Mouse (Mus musculus) heart, embryonic 14.5 days (tissue): ENCODE measurements around the gene Tmem150c. TPM values are rescaled to one million over a fixed set of nuclear protein-coding genes. Genes with fewer than 3 reads are reported as not detected.

Experiments used
- ATAC-seq: fragments of 200-750 bp; cut with Nextera tagmentation; 2 replicates; pipeline ENCODE4 v1.8.0; 2017; ENCODE audit warnings: low read depth, moderate TSS enrichment; ENCODE audit not compliant: insufficient number of reproducible peaks, insufficient read depth, low FRiP score
- H3K27ac ChIP-seq, 2 experiments: fragments of 200-500 bp in 1 of 2; fragments of 300-500 bp in 1 of 2; sonication (generic) in 1 of 2; replicated peaks in 1 of 2; 2 replicates each; pipeline ENCODE4 v1.5.1; 2012 to 2014; ENCODE audit warnings: low read depth in 2 of 2, low read length in 2 of 2, control low read depth in 1 of 2, mild to moderate bottlenecking in 1 of 2, mixed read lengths in 1 of 2; ENCODE audit not compliant: control insufficient read depth in 1 of 2, insufficient read depth in 1 of 2
- H3K27me3 ChIP-seq: fragments of 300-500 bp; sonication (generic); 2 replicates; pipeline ENCODE4 v1.6.1; 2014; ENCODE audit warnings: mild to moderate bottlenecking, low read length, control low read depth; ENCODE audit not compliant: control insufficient read depth, insufficient read depth
- H3K36me3 ChIP-seq: fragments of 300-500 bp; sonication (generic); 2 replicates; pipeline ENCODE4 v1.6.1; 2014; ENCODE audit warnings: mild to moderate bottlenecking, control low read depth, low read length, mixed read lengths; ENCODE audit not compliant: control insufficient read depth, insufficient read depth
- H3K4me1 ChIP-seq, 2 experiments: fragments of 200-500 bp in 1 of 2; fragments of 300-500 bp in 1 of 2; sonication (generic) in 1 of 2; 2 replicates each; pipeline ENCODE4 v1.6.1; 2012 to 2014; ENCODE audit warnings: low read length in 2 of 2, control low read depth in 1 of 2, mixed read lengths in 1 of 2; ENCODE audit not compliant: control insufficient read depth in 2 of 2, insufficient read depth in 2 of 2
- H3K4me2 ChIP-seq: fragments of 300-500 bp; sonication (generic); 2 replicates; pipeline ENCODE4 v1.6.1; 2014; ENCODE audit warnings: mild to moderate bottlenecking, low read length
- H3K4me3 ChIP-seq, 2 experiments: fragments of 200-500 bp in 1 of 2; fragments of 300-500 bp in 1 of 2; sonication (generic) in 1 of 2; 2 replicates each; pipeline ENCODE4 v1.5.1; 2012 to 2014; ENCODE audit warnings: low read length in 2 of 2, mild to moderate bottlenecking in 2 of 2, control low read depth in 1 of 2, low read depth in 1 of 2, moderate library complexity in 1 of 2; ENCODE audit not compliant: control insufficient read depth in 1 of 2, insufficient read depth in 1 of 2
- H3K9ac ChIP-seq: fragments of 300-500 bp; sonication (generic); 2 replicates; pipeline ENCODE4 v1.6.1; 2014; ENCODE audit warnings: mild to moderate bottlenecking, low read length
- H3K9me3 ChIP-seq: fragments of 300-500 bp; sonication (generic); 2 replicates; pipeline ENCODE4 v1.6.1; 2016; ENCODE audit warnings: low read length, control low read depth; ENCODE audit not compliant: control insufficient read depth
- WGBS: fragments of 180-500 bp; shearing (Covaris S2); extraction: QIAGEN DNeasy Blood & Tissue Kit; methylation state at CpG from one replicate; pipeline ENCODE4 v1.1.7; 2014; 5-methylcytosine and 5-hydroxymethylcytosine counted together
- polyA plus RNA-seq: library from polyadenylated mRNA; unstranded; fragments of >200 nt; fragmentation: Nextera tagmentation; extraction: Ambion mirVana; gene quantifications from 2 replicates; pipeline ENCODE4 v1.2.1, GENCODE M21; 2014

The Tmem150c gene
- polyA plus RNA-seq, 1 experiment from 2014 or later, result 1.2 TPM

DNA sequence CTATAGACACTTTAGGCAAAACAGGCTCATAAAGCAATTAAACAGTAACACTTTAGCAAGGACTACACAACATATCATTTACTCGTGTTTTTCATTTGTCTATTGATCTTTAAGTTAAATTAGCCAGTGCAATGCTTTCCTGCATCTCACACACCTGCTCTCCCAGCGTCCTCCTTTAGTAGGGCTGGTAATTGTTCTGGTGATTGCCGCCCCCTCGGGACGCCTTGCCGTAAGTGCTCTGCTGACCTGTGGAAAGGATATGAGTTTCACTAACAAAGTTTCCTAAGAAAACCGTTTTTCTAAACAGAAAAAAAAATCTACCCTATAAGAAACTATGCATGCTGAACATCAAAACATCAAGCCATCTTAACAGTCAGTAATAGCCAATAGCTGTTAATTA is 123.7 kb downstream of the Tmem150c start:
- Histone ChIP-seq H3K4me2 (peak overlapping the region; percentile 99), H3K9ac (no peak overlapping the region), H3K27me3 (no peaks in the 10 kb centered on the region), H3K4me1 (peaks cover 0 to 50% of the 10 kb centered on the region in 2 experiments; a peak in 3 of 4 replicates), H3K27ac (no peak overlapping the region), H3K9me3 (no peaks in the 10 kb centered on the region), H3K36me3 (peaks cover 62% of the 10 kb centered on the region), H3K4me3 (peak overlapping the region in 1 of 2 experiments; percentile 86; a peak in 2 of 4 replicates)
- ATAC-seq, result no peak
- WGBS, result 45% methylated on average over 7 of the region's 7 CpGs

DNA sequence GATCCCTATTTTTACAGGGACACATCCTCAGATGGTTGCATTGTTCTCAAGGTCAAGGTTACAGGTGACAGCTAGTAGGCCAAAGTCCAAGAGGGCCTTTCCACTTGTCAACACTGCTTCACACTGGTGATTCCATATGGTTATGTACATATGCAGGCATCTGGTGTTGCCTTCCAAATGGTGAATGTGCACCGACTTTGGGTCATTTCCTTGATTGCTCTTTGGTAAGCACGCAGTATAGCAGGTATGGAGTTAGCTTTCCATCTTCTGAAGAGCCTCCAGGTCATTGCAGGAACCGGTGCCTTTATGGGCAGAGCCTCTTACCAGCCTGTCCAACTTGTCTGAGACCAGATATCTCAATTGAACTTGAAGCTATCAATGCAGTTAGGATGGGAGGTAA is 127.0 kb downstream of the Tmem150c start:
- 72% methylated on average over 3 of the region's 3 CpGs for WGBS
- Histone ChIP-seq H3K4me3 (no peak overlapping the region), H3K36me3 (peaks cover 59% of the 10 kb centered on the region), H3K9me3 (no peaks in the 10 kb centered on the region), H3K27me3 (no peaks in the 10 kb centered on the region), H3K9ac (no peak overlapping the region), H3K4me2 (no peak overlapping the region), H3K4me1 (peaks cover 4 to 62% of the 10 kb centered on the region in 2 experiments), H3K27ac (peak overlapping the region; percentile 7 to 45; a peak in 2 of 4 replicates)
- ATAC-seq, result no peak

DNA sequence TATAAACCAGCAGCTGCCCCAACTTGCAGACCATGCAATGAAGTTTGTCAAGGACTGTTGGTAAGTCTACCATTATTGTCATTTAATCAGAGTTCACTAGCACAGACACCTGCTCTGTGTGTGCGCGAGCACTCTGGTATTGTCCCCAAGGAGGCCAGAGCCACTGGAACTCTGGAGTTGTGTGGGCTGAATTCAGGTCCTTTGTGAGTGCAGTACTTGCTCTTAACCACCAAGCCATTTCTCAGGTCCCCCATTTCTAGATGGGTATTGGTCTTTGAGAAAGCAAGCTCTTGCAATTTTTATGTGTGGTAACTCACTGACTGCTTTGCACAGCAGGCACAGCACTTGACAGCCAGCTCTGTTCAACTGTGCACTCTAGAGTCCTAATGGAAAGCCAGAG is 127.5 kb downstream of the Tmem150c start:
- H3K9me3 ChIP-seq, result no peaks in the 10 kb centered on the region
- WGBS, result 88% methylated on average over 2 of the region's 2 CpGs
- peak overlapping the region in 1 of 2 experiments; percentile 45; a peak in 2 of 4 replicates for H3K27ac ChIP-seq
- no peak overlapping the region for H3K9ac ChIP-seq
- ATAC-seq, result no peak
- peaks cover 53% of the 10 kb centered on the region for H3K36me3 ChIP-seq
- H3K4me1 ChIP-seq, result peaks cover 4 to 57% of the 10 kb centered on the region in 2 experiments
- no peak overlapping the region for H3K4me3 ChIP-seq
- no peaks in the 10 kb centered on the region for H3K27me3 ChIP-seq
- H3K4me2 ChIP-seq, result no peak overlapping the region

DNA sequence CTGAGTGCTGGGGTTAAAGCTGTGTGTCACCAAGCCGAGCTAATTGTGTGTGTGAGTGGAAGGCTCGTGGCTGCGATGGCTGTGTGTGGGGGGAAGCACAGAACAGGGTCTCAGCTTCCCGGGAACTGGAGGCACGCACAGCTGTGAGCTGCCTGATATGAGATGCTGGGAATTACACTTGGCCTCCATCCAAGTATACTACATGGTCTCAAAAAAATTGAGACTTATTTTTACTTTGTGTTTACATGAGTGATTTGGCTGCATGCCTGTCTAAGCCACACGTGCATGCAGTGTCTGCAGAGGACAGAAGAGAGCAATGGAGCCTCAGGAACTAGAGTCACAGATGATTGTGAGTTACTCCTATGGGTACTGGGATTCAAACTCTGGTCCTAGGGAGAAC is 129.5 kb downstream of the Tmem150c start:
- Histone ChIP-seq H3K9ac (no peak overlapping the region), H3K4me2 (peak overlapping the region; percentile 11; the same call in 1 of the 2 replicates), H3K27me3 (no peaks in the 10 kb centered on the region), H3K4me1 (peaks cover 4 to 44% of the 10 kb centered on the region in 2 experiments), H3K9me3 (no peaks in the 10 kb centered on the region), H3K4me3 (no peak overlapping the region), H3K36me3 (peaks cover 33% of the 10 kb centered on the region), H3K27ac (peak overlapping the region; percentile 73 to 74)
- ATAC-seq, result peak; percentile 83
- 4% methylated on average over 6 of the region's 6 CpGs for WGBS

Other genes with a start within 250 kb of the Tmem150c start
- 83.0 and 95.2 TPM in 2 replicates for gene Hnrnpd, start 180.9 kb downstream of the Tmem150c start, polyA plus RNA-seq
- gene 4930524J08Rik, start 180.7 kb downstream of the Tmem150c start, polyA plus RNA-seq, result 1.8 and 1.9 TPM in 2 replicates
- 95.1 and 97.3 TPM in 2 replicates for gene Hnrnpdl, start 120.1 kb downstream of the Tmem150c start, polyA plus RNA-seq
- gene Enoph1, start 119.8 kb downstream of the Tmem150c start, polyA plus RNA-seq, result 24.3 and 24.5 TPM in 2 replicates